In genomic region chr11:52000290-52000962, GRCm38 (mm10) we compare ENCODE assay signal across 8 mouse cellular contexts. TPM values are rescaled to one million over a fixed set of nuclear protein-coding genes. Genes with fewer than 3 reads are reported as not detected.
A peak's percentile ranks its signal among the peaks of the same experiment; 100 is the strongest.
DNase-seq lines count a peak whose midpoint lies in the region; ATAC-seq and TF ChIP-seq lines count a peak whose summit lies in the region.

Ube2b (minus strand) TSS chr11:52000762.

- CTCF ChIA-PET in Patski (lab: Charles Lee) = no interaction called here

- peak; percentile 33 for ATAC-seq in Patski
- peak; percentile 79 for ATAC-seq in hindbrain, embryonic 13.5 days (ENCODE audit: low FRiP score)

- H3K36me3 ChIP-seq in hindbrain, embryonic 13.5 days = peaks cover 24% of the 10 kb centered on the region

- TF ChIP-seq CTCF in Patski (IDR thresholded peaks at IDR 0.05) = no peak

- peak within 1 kb of the TSS; percentile 98 for H3K9ac ChIP-seq in hindbrain, embryonic 13.5 days

- H3K9me3 ChIP-seq in hindbrain, embryonic 13.5 days = no peaks in the 10 kb centered on the region

- peak within 1 kb of the TSS; percentile 91 for H3K4me2 ChIP-seq in hindbrain, embryonic 13.5 days

- H3K4me1 ChIP-seq in hindbrain, embryonic 13.5 days (replicated peaks) = peaks cover 48% of the 10 kb centered on the region

- DNase-seq in Patski (ENCODE audit: low read depth, low spot score) = peak; percentile 88
- peak; percentile 97 to 98 for DNase-seq in cerebellum, postnatal 14 days
- peak; percentile 91 to 94 for DNase-seq in frontal cortex, postnatal 14 days (ENCODE audit: low spot score in 2 of 2)
- peak; percentile 92 to 93 for DNase-seq in layer of hippocampus, postnatal 25 days (ENCODE audit: extremely low spot score in 1 of 2, low spot score in 1 of 2)
- DNase-seq in lung, postnatal 25 days (ENCODE audit: low spot score) = peak; percentile 98
- DNase-seq in retina, embryonic 14.5 days (ENCODE audit: low spot score) = peak; percentile 98
- peak; percentile 97 for DNase-seq in thymus, postnatal 4 days

- H3K27me3 ChIP-seq in Patski = no peaks in the 10 kb centered on the region
- H3K27me3 ChIP-seq in hindbrain, embryonic 13.5 days = no peaks in the 10 kb centered on the region

- under 1% methylated on average over 62 of the region's 63 CpGs for WGBS in hindbrain, embryonic 13.5 days

- POLR2A ChIA-PET in Patski (lab: Charles Lee) = interaction anchor here (0.8 to 1.8 kb wide), 3 partner anchors 36 to 144 kb away, joined by 3 to 4 read pairs (median 3); no protein-coding TSS in a partner anchor

- in situ Hi-C loops in Patski (cut with MboI; ENCODE audit: low pct_unique_long_range_greater_than_20kb) = no loop called here

- H3K4me3 ChIP-seq in hindbrain, embryonic 13.5 days = peak within 1 kb of the TSS; percentile 99

- H3K27ac ChIP-seq in hindbrain, embryonic 13.5 days = peak within 1 kb of the TSS; percentile 98

RNA-seq across cellular contexts. Expression of gene Ube2b, which starts in this region (rescaled TPM):
- polyA plus RNA-seq in Patski (2021) = 227 TPM
- polyA plus RNA-seq in hindbrain, embryonic 13.5 days (2015; fragmentation: Nextera tagmentation; extraction: Ambion mirVana) = 256 and 270 TPM in 2 replicates
- 100 to 1,000 TPM; 187 to 191 TPM for total RNA-seq in layer of hippocampus, postnatal 25 days (2021)

Comparison
In these comparisons a context has a peak if more than half of its experiments do, and no peak if none do; other contexts are left out.
1. Peak in every context shown above with its lines: DNase-seq, ATAC-seq, H3K4me3 ChIP-seq and H3K27ac ChIP-seq.